Mouse (Mus musculus) bone marrow, adult 2 months (tissue): ENCODE data around the gene Myo1h. TPM values are rescaled to one million over a fixed set of nuclear protein-coding genes. Genes with fewer than 3 reads are reported as not detected.
A peak's percentile ranks its signal among the peaks of the same experiment; 100 is the strongest.

ENCODE experiments used
- H3K27ac ChIP-seq: fragments of 200-500 bp; 2 replicates; pipeline ENCODE4 v1.5.1; 2012; ENCODE audit warnings: low read depth, mild to moderate bottlenecking, control low read depth, inconsistent platforms, low read length; ENCODE audit not compliant: control insufficient read depth, poor library complexity, insufficient read depth
- H3K4me1 ChIP-seq: fragments of 200-500 bp; 2 replicates; pipeline ENCODE4 v1.6.1; 2011; ENCODE audit warnings: low read length; ENCODE audit not compliant: control insufficient read depth, insufficient read depth
- H3K4me3 ChIP-seq: fragments of 200-500 bp; replicated peaks from 2 replicates; pipeline ENCODE3; 2011; ENCODE audit warnings: mild to moderate bottlenecking, low read depth, low read length, control low read depth; ENCODE audit not compliant: control insufficient read depth
- CTCF ChIP-seq: fragments of 200-500 bp; IDR thresholded peaks from 2 replicates; pipeline ENCODE4 v1.5.1; 2011; ENCODE audit warnings: low read length, control low read depth; ENCODE audit not compliant: control insufficient read depth, insufficient read depth
- POLR2A ChIP-seq: fragments of 200-500 bp; IDR thresholded peaks from 2 replicates; pipeline ENCODE4 v1.6.1; 2011; ENCODE audit warnings: low read depth, mild to moderate bottlenecking, control low read depth, low read length, borderline replicate concordance; ENCODE audit not compliant: control insufficient read depth
- WGBS: fragments of 180-500 bp; shearing (Covaris S2); methylation state at CpG from one replicate; pipeline ENCODE4 v1.1.7; 2018; 5-methylcytosine and 5-hydroxymethylcytosine counted together
- polyA plus RNA-seq: library from polyadenylated mRNA; stranded (reverse); fragments of >200 nt; gene quantifications from 2 replicates; pipeline ENCODE4 v1.2.4, GENCODE M21; 2011; ENCODE audit warnings: low replicate concordance; ENCODE audit not compliant: missing spikeins, insufficient read depth, insufficient read length

Gene Myo1h
- 0.61 and 2.1 TPM in 2 replicates for polyA plus RNA-seq

DNA sequence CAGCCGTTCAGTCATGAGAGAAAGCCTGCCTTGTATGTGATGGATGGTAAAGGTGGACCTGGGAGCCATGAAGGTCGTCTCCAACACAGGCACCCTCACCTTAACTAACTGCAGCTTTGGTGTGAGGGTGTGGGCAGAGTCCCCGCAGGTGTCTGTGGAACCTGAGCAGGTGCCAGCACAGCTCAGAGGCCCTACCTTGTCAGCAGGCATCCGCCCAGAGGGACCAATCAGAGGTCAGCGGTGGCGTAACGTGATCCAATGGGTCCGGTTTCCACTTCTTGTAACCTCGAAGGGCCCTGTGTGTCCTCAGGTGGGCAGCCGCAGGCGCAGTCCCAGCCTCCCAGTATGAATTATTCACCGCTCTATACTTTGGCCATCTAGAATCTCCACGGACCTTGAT, at the start of gene Myo1h:
Myo1h (plus strand) TSS at position 293 of the 400 bp plus-strand sequence.
- TF ChIP-seq CTCF = no peak
- TF ChIP-seq POLR2A = no peak
- Histone ChIP-seq H3K4me1 (no peaks in the 10 kb centered on the region), H3K4me3 (no peak within 1 kb of the TSS), H3K27ac (no peak within 1 kb of the TSS)
- 36% methylated on average over 13 of the region's 13 CpGs for WGBS

DNA sequence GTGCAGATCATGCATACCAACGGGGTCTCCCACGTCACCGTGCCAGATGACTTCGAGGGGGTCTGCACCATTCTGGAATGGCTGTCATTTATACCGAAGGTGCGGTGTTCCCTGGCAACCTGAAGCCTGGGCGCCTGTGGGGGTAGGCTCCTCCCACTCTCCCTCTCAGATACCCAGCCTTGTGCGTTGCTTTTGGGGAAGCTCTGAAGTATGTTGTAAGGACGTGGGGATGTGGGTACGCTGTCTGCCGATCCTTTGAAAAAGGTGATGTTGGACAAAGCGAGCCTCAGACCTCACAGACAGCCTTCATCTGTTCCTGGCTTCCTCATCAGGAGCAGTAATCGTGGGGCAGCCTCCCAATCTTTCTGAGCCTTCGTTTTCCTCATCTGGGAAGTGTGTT, 49.2 kb upstream of the Myo1h start:
- no peaks in the 10 kb centered on the region for H3K4me1 ChIP-seq
- H3K4me3 ChIP-seq = no peak overlapping the region
- 38% methylated on average over 14 of the region's 14 CpGs for WGBS
- TF ChIP-seq POLR2A = no peak
- no peak for TF ChIP-seq CTCF
- H3K27ac ChIP-seq = no peak overlapping the region

GRCm38 (mm10) chr5:114246465-114246864, 42.5 kb upstream of the Myo1h start:
- H3K4me3 ChIP-seq = no peak overlapping the region
- no peak overlapping the region for H3K27ac ChIP-seq
- WGBS = 70% methylated on average over 7 of the region's 7 CpGs
- TF ChIP-seq CTCF = no peak
- no peak for TF ChIP-seq POLR2A
- H3K4me1 ChIP-seq = no peaks in the 10 kb centered on the region

DNA sequence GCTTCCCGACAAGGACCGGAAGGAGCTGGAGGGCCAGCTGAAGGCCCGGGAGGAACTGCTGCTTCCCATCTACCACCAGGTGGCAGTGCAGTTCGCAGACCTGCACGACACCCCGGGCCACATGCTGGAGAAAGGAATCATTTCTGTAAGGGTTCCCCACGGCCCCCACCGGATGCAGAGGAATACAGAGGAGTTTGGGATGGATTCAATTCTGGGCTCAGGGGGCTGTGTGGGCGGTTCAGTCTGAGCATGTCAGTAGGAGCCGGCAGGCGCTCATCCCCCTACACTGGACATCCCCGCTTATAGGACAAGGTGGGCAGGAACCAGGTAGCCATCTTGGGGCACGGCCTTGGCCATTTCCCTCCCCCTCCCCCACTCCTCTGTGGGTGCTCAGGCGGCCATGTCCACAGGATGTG, 40.8 kb upstream of the Myo1h start:
- TF ChIP-seq CTCF (peak; percentile 84), POLR2A (no peak)
- Histone ChIP-seq H3K27ac (no peak overlapping the region), H3K4me1 (no peaks in the 10 kb centered on the region), H3K4me3 (no peak overlapping the region)
- 21% methylated on average over 14 of the region's 14 CpGs for WGBS

DNA sequence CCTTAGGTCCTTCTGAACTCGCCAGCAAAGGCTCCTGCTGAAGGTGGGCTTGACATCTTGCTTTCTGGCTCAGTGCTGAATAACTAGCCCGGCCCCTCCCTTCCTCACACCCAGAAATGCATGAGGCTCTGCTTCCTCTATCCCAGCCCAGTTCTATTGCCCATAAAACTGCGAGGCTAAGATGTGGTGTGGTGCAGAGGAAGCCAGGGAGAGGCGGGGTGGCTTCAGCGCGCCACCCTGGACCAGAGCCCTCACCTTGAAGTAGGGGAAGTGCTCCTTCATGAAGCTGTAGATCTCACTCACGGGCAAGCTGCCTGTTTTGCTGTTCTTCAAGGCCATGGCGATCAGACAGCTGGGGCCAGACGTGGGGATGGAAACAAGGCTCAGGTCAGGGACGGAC, 29.5 kb upstream of the Myo1h start:
- TF ChIP-seq POLR2A = no peak
- TF ChIP-seq CTCF = no peak
- 10% methylated on average over 10 of the region's 10 CpGs for WGBS
- Histone ChIP-seq H3K27ac (no peak overlapping the region), H3K4me1 (no peaks in the 10 kb centered on the region), H3K4me3 (no peak overlapping the region)

DNA sequence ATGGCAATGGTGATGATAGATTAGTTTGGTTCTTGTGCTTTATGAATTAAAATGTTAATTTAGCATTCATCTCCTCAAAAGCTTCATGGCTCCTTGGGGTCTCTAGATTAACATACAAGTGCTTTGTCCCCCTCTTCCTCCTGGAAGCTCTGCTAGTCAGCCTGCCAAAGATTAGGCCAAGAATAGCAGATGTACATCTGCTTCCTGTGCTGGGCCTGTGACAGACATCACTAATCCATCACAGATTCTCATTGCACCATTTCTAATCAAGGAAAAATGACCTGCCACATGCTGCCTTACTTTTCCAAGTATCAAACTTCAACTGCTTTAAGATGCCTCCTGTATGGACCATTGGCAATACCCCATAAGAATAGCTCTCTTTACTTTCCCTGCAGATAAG, 27.5 kb upstream of the Myo1h start:
- Histone ChIP-seq H3K4me1 (no peaks in the 10 kb centered on the region), H3K4me3 (no peak overlapping the region), H3K27ac (no peak overlapping the region)
- TF ChIP-seq POLR2A (no peak), CTCF (no peak)

DNA sequence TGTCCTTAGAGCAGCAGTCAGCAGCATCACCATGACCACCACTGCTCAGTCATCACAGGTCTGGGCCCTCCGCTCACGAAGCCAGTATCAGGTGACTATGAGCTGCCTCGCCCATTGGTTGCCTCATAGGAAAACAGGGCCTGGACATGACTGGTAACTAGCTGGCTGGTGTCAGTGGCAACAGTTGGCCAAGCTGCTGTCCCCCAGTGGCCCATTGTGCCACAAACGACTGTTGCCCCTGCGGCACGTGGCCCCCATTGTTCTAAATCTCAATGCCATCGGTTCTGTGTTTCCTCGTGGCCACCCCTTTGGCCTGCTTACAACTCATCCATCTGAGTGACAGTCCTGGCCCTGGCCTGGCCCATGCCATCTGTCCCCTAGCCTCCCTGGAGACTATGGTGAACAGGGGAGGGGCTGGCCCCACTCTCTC, 24.9 kb upstream of the Myo1h start:
- no peak overlapping the region for H3K27ac ChIP-seq
- WGBS = 73% methylated on average over 8 of the region's 8 CpGs
- no peaks in the 10 kb centered on the region for H3K4me1 ChIP-seq
- H3K4me3 ChIP-seq = no peak overlapping the region
- TF ChIP-seq POLR2A = no peak
- TF ChIP-seq CTCF = no peak

- TF ChIP-seq POLR2A (no peak), CTCF (no peak)
- Histone ChIP-seq H3K4me1 (no peaks in the 10 kb centered on the region), H3K4me3 (no peak overlapping the region), H3K27ac (no peak overlapping the region)
- WGBS = 75% methylated on average over 8 of the region's 8 CpGs
These were observed 24.2 kb upstream of the Myo1h start for GRCm38 (mm10) chr5:114264791-114265190.

- no peaks in the 10 kb centered on the region for H3K4me1 ChIP-seq
- no peak for TF ChIP-seq POLR2A
- TF ChIP-seq CTCF = no peak
- WGBS = 11% methylated on average over 7 of the region's 7 CpGs
- H3K27ac ChIP-seq = no peak overlapping the region
- H3K4me3 ChIP-seq = no peak overlapping the region
These were observed 20.3 kb upstream of the Myo1h start for GRCm38 (mm10) chr5:114268646-114269045.
